Mouse (Mus musculus): ENCODE measurements at regions not wholly inside any gene's neighbourhood (a gene's known extent, or its start where the extent isn't known, plus 50 kb on each side); places are given as distances from the start of the nearest gene placed in this dataset.

DNA sequence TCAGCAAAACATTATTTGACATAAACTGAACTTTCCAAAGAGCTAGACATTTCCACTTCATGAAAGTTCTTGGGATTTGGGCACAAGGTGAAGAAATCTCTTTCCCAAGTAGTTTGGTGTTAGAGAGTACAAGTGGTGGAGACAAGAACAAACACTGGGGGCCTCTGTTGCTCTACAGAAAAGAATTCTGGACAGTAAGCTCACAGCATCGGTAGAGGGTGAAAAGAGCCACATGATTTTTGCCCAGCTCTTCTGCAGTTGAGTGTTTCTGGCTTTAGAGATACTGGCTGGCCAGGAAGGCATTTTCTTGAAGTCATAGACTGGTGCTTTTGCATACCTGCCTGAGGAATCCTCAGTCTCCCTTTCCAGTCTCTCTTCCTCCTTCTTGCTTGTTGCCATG lies 127.8 kb downstream of the Stk31 start:
- in situ Hi-C loops (cut with MboI, MseI) = loop anchor here (25.0 kb wide), 2 partner anchors 689 to 989 kb away; no protein-coding TSS in a partner anchor

DNA sequence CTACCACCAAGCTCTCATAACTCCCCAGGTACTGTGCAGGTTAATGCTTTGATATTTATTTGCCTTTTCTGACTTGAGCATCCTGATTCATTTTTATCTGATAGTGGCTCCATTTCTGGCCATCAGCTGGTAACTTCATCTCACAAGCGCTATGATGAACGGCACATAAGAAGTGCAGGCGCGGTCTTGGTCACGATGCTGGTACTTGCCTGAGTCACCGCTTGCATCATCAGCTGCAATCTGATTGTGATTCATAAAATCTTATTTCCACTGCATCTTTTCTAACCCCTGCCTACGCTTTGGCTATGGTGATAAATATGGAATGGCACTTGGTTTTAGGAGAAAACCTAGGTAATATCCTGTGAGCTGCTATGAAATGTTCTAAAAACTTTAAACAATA lies 128.3 kb downstream of the Stk31 start:
- in situ Hi-C loops (cut with MboI, MseI) = loop anchor here (25.0 kb wide), 2 partner anchors 689 to 989 kb away; no protein-coding TSS in a partner anchor

DNA sequence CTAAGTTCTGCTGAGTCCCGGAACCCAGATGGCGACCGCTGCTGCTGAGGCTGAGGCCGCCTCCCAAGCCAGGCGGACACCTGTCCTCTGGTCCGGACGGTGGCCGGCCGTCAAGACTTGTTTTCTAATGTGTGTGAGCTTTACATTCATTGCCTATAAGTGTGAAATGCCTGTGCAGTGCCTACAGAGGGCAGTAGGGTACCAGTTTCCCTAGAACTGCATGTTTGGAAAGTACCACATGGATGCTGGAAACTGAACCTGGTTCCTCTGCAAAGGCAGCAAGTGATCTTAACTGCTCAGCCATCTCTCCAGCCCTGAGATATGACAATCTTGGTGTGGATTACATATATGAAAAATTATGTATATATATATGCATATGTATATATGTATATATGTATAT lies 138.6 kb downstream of the Stk31 start:
- in situ Hi-C loops (cut with MboI, MseI) = no loop called here

DNA sequence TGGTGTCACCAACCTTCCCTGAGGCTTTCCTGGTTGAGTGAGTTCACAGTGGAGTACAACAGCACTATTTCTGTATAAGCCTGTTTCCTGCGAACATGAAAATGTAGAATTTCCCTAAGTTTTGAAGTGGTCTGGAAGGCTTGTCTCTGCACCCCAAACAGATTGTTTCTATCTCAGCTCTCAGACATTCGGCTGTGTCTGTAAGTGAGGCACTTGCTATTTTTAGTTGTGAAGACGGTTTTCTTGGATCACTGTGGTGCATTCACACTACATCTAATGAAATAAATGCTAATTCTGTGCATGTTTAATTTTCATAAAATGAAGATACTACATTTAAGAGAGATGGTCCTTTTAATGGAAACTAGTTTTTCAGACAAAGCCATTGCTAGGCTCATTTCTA lies 139.1 kb downstream of the Stk31 start:
- in situ Hi-C loops (cut with MboI, MseI) = no loop called here

DNA sequence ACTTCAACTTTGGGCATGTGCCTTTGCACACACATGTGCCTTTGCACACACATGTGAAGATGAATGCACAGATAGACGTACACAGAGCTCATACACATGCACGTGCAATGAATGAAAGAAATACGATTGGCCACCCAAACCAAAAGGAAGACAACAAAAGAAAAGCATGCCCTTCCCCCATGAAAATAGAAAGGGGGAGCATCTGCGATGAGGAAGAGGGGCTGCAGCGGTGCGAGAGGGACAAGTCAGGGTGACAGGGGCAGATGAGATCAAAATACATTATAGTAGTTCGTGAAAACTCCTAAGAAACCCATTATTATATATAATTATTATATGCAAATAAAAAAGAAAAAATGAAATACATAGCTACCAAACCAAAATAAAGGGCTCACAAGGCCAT lies 149.5 kb downstream of the Stk31 start:
- in situ Hi-C loops (cut with MboI, MseI) = no loop called here

DNA sequence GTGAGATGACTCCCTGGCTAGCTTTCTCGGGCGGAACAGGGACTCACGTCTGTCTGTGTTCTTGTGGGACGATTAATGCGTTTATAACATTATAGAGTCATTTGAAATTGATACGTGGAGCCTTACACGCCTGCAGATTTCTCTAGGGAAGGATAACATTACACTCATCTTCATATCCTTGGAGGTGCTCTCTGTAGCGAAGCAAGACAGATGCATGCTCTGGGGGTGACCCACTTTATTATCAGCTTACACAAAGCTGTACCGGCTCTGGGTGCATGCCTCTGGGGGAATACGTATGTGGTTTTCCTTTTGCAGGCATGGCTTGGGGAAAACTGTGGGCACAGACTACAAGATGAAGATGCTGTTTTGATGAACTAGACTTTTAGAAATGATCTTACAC lies 159.7 kb downstream of the Stk31 start:
- in situ Hi-C loops (cut with MboI, MseI) = no loop called here

DNA sequence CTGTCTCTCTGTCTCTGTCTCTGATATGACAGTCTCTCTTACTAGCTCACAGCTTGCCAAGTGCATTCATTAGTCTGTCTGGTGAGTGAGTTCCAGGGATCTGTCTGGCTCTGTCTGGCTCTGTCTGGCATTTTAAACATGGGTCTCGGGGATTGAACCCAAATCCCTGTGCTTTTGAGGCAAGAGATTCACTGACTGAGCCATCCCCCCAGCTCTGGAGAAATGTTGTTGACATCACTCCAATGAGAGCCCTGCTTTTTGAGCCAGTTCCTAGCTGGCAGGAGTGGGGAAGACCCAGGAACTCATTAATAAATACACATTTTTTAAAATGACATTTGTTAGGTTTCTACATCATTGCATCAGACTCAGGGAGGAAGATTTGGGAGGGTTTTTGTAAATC lies 163.1 kb downstream of the Stk31 start:
- in situ Hi-C loops (cut with MboI, MseI) = no loop called here

DNA sequence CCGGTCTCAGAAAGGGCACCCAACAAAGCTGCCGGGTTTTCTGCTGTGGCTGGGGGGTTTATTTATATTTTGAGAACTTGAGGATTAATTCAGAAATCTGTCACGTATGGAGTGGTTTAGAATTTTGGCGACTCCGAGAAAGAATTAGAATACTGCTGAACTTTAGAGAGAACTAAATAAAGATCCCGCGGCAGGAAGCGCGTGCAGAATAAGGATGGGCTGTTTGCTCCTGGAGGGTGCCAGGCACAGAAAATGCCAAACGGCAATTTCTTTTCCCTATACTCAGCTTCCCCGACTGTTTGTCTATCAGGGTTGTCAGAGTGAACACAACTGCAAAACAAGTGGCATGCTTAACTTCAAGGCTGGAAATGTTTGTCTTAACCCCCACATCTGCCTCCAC lies 163.7 kb downstream of the Stk31 start:
- in situ Hi-C loops (cut with MboI, MseI) = no loop called here

DNA sequence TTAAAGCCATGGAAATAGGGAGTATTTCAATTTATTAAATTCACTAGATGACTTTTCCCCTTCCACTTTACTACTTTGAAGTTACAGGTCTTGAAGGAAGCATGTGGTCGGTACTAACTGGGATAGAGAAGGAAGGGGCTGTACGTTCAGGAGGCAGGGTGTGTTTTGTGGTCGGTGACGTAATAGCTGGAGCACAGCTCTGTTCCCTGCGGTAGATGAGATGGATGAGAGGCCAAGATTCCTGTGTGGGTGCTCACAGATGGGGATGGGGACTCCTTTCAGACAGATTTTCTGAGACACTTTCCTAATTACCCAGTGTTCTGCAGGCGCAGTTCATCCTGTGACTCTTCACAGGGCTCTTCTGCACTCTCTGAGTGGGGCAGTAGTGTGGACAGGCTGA lies 182.9 kb downstream of the Stk31 start:
- in situ Hi-C loops (cut with MboI, MseI) = no loop called here

DNA sequence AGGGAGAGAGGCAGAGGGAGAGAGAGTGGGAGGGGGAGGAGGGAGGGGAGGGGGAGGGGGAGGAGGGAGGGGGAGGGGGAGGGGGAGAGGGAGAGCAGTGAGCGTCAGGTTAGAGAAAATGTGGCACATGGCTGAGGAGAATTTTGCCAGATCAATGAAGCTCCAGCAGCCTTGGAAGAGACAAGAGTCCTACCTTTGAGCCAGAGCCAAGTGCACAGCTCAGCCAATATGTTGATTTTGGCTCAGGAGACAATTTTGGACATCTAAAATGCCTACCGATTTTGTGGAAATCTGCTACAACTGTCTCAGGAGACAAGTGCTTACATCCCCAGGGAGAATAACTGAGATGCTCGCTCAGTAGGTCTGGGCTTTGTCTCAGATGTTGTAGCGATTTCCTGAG lies 184.3 kb downstream of the Stk31 start:
- in situ Hi-C loops (cut with MboI, MseI) = no loop called here

DNA sequence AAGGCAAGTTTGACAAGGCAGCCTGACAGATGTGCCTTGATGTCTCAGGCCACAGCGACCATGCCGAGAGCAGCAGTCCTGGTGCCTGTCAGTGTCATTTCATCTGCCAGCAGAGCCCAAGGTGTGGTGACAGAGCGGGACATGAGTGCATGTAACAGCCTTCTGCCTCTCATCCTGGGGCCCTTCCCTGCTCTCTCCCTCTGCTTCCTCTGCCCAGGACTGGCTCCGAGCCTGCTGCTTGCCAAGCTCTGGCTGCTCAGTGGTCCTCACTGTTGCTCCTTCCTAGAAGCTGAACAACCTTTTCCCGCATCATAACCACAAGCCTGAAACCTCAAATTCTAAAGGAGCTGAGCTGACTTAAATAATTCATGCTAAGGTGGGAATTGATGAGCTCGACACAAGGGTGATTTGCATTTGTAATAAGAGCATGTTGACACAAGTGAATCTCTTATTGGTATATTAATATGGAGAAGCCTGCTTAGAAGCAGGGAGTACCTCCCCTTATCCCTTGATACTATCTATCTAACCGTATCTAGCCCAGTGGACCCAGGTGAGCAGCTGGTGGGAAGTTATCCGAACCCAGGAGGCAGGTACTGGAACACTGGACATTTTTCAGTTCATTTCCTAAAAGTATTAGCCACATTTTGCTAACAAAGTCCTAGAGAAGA lies 186.8 kb downstream of the Stk31 start:
- in situ Hi-C loops (cut with MboI, MseI) = no loop called here

DNA sequence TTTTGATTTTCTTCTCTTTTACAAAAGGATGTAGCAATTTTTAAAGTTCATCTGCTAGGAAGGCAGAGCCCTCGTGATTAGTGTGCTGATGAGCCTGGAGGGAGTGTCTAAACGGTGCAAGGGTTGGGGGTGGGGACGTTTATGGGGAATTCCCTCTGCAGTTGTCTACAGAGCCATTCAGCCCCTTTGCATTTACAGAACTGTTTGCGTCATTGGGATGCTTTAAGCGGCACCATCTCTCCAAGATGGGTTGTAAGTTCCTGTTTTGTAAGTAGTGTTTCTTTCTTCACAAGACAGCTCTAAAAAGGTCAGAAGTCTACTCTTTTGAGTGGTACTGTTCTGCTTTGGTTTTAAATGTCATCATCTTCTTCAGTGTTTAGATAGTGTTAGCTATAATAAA lies 191.1 kb downstream of the Stk31 start:
- in situ Hi-C loops (cut with MboI, MseI) = no loop called here

DNA sequence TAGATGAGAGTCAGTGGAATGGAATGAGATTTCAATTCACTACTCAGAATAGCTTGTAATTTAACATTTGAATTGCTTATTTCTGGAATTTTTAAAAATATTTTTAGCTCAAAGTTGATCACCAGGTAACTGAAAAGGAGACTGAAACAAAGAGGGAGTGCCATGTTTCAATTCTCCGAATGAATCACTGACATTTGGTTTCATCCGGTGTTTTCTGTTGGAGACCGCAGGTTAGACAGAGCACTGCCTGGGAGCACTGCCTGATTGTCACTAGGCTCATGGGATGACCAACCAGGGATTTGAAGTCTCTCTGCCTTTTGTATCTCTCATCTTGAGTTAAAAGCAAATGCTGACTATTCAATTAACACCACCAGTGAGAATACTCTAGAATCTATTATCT lies 193.3 kb downstream of the Stk31 start:
- in situ Hi-C loops (cut with MboI, MseI) = no loop called here

DNA sequence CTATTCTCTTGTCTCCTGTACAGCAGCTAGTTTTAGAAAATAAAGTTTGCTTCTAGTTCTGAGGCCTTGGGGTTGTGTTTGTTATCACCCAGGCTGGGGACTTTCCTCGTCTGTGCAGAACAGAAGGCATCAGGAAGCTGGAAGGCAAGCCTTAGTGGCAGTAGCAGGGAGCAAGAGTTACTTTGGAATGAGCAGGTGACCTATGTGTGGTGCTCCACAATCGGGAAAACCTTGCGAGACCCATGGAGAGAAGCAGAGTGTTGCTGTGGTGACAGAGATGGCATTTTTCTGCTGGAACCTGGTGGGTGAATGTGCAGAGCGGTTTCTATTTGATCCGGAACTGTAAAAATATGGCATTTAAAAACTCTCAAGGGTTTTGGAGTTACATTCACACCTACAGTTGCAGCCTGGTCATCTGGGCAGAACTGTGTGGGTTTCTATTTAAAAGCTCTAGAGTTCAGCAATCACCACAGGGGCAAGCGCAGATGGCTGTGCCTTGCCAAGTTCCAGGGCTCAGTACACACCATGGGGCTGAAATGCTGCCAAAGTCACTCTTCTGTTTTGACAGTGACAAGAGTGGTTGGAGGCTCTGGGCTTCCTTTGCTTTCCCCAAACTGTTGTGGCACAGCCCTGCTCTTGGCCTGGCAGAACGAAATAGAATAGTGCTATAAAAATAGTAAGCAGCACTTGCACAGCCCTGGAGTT lies 195.7 kb downstream of the Stk31 start:
- in situ Hi-C loops (cut with MboI, MseI) = no loop called here

DNA sequence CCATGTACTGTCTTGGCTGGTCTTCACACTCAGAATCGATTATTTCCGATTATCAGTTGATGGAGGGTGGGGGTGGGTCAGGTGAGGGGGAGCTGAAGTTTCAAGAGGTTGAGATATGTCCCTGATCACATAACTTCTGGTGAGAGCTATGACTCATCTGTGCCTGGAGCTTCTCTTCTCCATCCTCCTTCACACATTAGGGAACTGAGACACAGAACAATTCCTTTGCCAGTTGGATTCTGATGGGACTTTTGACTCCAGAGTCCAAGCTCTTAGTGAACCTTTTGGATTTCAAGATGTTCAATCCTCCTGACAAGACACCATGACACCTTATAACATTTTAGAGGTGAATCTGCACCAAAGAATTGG lies 196.2 kb downstream of the Stk31 start:
- in situ Hi-C loops (cut with MboI, MseI) = no loop called here

DNA sequence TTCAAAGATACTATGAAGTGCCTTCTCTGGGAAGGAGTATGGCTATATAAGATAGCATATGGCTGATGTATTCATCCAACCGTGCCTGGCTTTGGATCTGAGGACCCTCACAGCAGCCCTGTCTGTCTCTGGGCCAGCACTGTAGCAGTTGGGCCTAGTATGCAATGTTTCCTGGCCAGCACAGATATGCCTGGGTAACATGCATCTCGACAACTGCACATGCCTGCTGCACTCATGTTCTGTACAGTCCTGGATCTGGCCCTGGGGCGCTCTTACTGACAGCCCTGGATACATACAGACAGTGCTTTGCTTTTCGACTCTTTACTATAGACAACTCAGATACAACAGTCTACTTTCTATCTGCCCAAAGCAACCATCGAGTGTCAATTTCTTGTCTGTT lies 197.3 kb downstream of the Stk31 start:
- in situ Hi-C loops (cut with MboI, MseI) = no loop called here

DNA sequence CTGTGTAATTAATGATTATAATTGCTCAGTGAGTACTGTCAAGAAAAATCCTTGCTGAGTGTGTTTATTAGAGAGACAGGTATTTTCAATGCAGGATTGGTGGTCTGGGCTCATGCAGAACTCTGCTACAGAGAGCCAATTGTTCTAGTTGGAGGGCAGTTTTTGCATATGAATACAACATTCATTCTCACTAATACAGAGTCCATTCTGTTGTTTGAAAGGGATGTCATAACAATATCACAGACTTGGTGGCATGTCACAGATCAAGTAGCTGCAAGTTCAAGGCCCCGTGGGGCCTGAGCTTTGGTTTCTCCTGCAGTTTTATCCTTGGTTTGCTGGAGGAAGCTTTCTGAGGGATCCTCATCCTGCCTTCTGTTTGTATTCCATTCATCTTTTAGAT lies 207.8 kb downstream of the Stk31 start:
- in situ Hi-C loops (cut with MboI, MseI) = no loop called here

DNA sequence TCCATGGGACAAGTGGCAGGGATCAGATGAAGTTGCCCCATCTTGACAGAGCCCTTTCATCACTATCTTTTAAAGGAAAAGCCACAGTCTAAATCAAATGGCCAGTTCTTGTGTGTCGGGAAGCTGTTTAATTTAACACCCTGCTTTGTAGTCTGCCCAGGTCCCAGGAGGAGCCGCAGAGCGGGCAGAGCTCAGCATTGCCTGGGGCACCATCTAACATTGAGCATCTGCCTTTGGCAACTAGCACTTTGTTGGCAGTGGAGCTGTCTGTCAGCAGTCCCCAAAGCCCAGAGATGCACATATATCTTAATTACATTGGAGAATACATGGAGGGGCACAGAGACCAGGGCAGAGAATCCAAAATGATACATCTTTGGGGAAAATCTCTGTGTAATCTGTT lies 208.4 kb downstream of the Stk31 start:
- in situ Hi-C loops (cut with MboI, MseI) = no loop called here

DNA sequence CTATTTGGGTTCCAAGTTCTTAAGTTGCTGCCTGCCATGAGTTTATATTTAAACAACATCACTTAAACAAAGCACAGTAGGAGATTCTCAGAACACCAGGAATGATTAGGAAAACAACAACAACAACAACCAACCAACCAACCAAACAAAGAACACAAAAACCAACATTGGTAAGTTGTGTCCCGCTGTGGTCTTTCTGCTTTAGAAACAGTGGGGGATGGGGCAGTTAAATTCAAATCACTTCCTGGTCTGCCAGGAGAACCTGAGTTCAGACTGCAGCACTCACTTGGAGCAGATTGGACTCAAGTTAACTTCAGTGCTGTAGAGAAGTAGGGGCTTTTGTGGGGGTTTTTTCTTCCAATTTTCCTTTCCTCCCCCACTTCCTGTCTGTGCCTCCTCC lies 210.6 kb downstream of the Stk31 start:
- in situ Hi-C loops (cut with MboI, MseI) = no loop called here

DNA sequence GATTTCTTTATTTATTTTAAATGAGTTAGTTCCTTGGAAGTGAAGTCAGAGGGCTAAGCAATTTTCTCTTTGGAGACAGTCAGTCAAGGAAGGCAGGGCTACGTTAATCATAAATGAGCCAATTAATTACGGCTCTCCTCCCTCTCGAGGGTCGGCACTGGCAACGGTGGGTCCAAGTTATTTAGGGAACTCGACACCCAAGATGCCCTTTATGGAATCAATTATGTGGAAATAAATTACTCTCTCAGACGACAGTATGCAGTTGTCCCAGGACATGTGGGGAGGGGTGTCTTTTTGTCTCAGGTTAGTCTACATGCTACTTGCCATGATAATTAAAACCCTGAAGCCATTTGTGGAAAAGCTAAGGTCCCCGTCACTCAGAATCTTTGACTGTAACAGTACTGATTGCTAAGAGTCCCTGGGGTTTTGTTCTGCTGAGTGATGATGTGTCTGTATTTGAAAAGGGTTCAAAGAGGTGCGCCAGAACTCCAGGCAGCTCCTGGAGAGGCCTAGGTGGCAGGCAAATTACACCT lies 211.3 kb downstream of the Stk31 start:
- in situ Hi-C loops (cut with MboI, MseI) = no loop called here

DNA sequence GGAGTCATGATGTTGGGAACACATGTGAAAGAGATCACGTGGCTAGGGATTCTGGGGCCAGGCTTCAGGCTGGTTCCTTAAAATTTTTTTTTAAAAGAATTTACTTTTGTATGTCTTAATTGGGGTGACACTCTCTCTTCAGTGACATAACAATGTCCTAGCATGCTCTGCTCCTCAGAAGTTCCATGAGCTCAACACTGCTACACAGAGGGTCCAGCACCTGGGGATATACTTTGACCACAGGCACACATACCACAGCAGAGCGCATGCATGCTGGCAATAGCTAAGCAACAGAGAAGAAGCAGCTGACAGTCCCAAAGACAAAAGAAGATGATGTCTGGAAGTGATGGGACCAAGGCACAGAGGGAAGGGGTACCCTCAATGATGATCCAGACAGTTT lies 198.4 kb upstream of the Npy start:
- in situ Hi-C loops (cut with MboI, MseI) = no loop called here

DNA sequence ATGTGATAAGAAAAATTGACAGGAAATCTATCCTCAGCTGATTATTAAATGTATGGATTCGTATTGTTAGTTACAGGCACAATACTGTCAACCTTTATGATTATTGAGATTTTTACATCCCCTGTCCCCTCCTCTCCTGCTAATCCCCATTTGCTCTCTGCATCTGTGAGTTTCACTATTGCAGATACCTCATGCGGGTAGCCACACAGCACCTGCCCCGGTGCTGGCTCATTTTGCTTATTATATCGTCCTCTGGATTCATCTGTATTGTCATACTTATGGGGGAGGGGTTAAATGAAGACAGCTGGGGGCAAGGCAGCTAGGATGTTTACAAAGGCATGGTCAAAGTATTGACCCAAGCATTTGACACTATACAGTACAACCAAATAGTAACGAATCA lies 197.9 kb upstream of the Npy start:
- in situ Hi-C loops (cut with MboI, MseI) = no loop called here

DNA sequence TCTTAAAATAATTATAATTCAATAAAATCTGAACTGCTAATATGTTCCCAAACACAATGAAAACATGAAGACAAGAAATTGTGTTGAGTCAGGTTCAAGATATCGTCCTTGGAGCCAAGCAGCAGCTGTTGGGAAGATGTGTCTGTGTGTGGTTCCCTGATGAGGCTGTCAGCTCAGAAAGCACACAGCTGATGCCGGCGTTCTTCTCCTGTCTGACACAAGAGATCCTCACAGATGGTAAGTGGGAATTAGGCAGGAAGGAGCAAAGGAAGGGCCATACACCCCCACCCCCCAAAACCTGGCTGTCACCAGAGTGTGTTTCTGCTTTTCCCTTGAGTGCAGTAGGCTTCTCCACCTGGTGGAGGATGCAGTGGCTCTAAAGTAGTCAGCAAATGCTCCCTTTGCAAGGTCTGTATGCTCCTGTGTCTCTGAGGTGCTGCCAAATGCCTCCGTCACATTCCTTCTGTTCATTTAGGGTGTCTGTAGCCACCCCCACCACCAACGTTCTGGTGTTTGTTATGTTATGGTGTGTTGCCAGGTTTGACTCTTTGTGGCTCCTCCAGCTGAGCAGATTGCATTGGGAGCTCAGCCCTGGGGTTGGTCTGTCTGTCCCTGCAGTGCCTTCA lies 188.9 kb upstream of the Npy start:
- in situ Hi-C loops (cut with MboI, MseI) = no loop called here
